Mouse (Mus musculus) regulatory T cell (primary cell): ENCODE results near the gene Cgnl1.

Source experiments
- in situ Hi-C: fragments of 300-600 bp; cut with MboI, MseI; formaldehyde crosslinking; loops from one replicate; pipeline ENCODE4 v1.15.1; 2025; ENCODE audit warnings: high pct_unique_total_duplicates

The Cgnl1 gene

GRCm38 (mm10) chr9:71726121-71726520 lies 45.3 kb downstream of the Cgnl1 start:
- in situ Hi-C loops, result no loop called here

- in situ Hi-C loops, result no loop called here
Measured at GRCm38 (mm10) chr9:71722366-71722765, 49.0 kb downstream of the Cgnl1 start.

GRCm38 (mm10) chr9:71716995-71717394 lies 54.4 kb downstream of the Cgnl1 start:
- in situ Hi-C loops, result loop anchor here (10.0 kb wide), 1 partner anchor 1202 kb away; no protein-coding TSS in a partner anchor

GRCm38 (mm10) chr9:71710776-71711175 lies 60.6 kb downstream of the Cgnl1 start:
- in situ Hi-C loops, result loop anchor here (10.0 kb wide), 1 partner anchor 1196 kb away; no protein-coding TSS in a partner anchor

- in situ Hi-C loops, result no loop called here
Measured at GRCm38 (mm10) chr9:71709199-71709598, 62.2 kb downstream of the Cgnl1 start.

- in situ Hi-C loops, result no loop called here
Measured at GRCm38 (mm10) chr9:71707989-71708388, 63.4 kb downstream of the Cgnl1 start.

GRCm38 (mm10) chr9:71704332-71705014 lies 66.9 kb downstream of the Cgnl1 start:
- in situ Hi-C loops, result no loop called here

GRCm38 (mm10) chr9:71699087-71699486 lies 72.3 kb downstream of the Cgnl1 start:
- in situ Hi-C loops, result no loop called here

GRCm38 (mm10) chr9:71698116-71698515 lies 73.3 kb downstream of the Cgnl1 start:
- in situ Hi-C loops, result no loop called here

- in situ Hi-C loops, result no loop called here
Measured at GRCm38 (mm10) chr9:71697189-71697588, 74.2 kb downstream of the Cgnl1 start.

- in situ Hi-C loops, result no loop called here
Measured at GRCm38 (mm10) chr9:71696762-71697161, 74.6 kb downstream of the Cgnl1 start.

- in situ Hi-C loops, result no loop called here
Measured at GRCm38 (mm10) chr9:71695133-71695532, 76.3 kb downstream of the Cgnl1 start.

- in situ Hi-C loops, result no loop called here
Measured at GRCm38 (mm10) chr9:71694223-71694622, 77.2 kb downstream of the Cgnl1 start.

- in situ Hi-C loops, result no loop called here
Measured at GRCm38 (mm10) chr9:71693771-71694170, 77.6 kb downstream of the Cgnl1 start.

- in situ Hi-C loops, result no loop called here
Measured at GRCm38 (mm10) chr9:71692165-71692564, 79.2 kb downstream of the Cgnl1 start.

- in situ Hi-C loops, result no loop called here
Measured at GRCm38 (mm10) chr9:71689369-71690073, 81.9 kb downstream of the Cgnl1 start.

- in situ Hi-C loops, result no loop called here
Measured at GRCm38 (mm10) chr9:71686463-71686862, 84.9 kb downstream of the Cgnl1 start.

GRCm38 (mm10) chr9:71684772-71685171 lies 86.6 kb downstream of the Cgnl1 start:
- in situ Hi-C loops, result no loop called here

- in situ Hi-C loops, result no loop called here
Measured at GRCm38 (mm10) chr9:71680381-71680780, 91.0 kb downstream of the Cgnl1 start.

GRCm38 (mm10) chr9:71679103-71679815 lies 92.1 kb downstream of the Cgnl1 start:
- in situ Hi-C loops, result no loop called here

- in situ Hi-C loops, result no loop called here
Measured at GRCm38 (mm10) chr9:71676988-71677688, 94.3 kb downstream of the Cgnl1 start.
